Mouse (Mus musculus) erythroblast, embryonic 14.5 days (primary cell): ENCODE measurements around the gene Rab40c.

ENCODE experiments used
- GATA1 ChIP-seq: IDR thresholded peaks from 2 replicates; pipeline ENCODE4 v1.6.1; 2012; ENCODE audit warnings: low read length, inconsistent platforms, mixed read lengths
- TAL1 ChIP-seq: IDR thresholded peaks from 3 replicates; pipeline ENCODE4 v1.6.1; 2012; ENCODE audit warnings: low read length, inconsistent platforms, mixed read lengths

DNA sequence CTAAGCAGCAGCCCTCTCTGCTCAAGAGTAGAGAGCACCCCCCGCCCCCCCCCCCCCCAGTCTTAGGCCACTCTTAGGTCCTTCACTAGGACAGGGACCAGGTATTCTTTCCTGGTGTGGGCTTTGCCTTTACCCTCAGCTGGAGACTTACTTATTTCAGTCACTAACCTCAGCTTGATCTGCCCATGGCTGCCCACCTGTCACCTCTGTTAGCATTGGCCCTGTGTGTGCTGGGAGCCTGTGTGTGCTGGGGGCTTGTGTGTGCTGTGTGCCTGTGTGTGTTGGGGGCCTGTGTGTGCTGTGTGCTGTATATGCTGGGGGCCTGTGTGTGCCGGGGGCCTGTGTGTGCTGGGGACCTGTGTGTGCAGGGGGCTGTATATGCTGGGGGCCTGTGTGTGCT is 35.1 kb upstream of the Rab40c start:
- TF ChIP-seq TAL1 (no peak), GATA1 (no peak)
